Mouse (Mus musculus) right cerebral cortex, postnatal 36 days (tissue): Measurements from ENCODE around the gene Ntan1.
"Not testable (repeated sequence)": the region's sequence is repeated elsewhere in the genome, so short reads cannot be mapped to it uniquely, and the experiment has no call there.

Source experiments
- DNase-seq, 2 experiments: peaks; one replicate each; pipeline ENCODE4 v3.0.0; 2022; ENCODE audit warnings: low spot score in 2 of 2, mixed read lengths in 1 of 2

Gene Ntan1

DNA sequence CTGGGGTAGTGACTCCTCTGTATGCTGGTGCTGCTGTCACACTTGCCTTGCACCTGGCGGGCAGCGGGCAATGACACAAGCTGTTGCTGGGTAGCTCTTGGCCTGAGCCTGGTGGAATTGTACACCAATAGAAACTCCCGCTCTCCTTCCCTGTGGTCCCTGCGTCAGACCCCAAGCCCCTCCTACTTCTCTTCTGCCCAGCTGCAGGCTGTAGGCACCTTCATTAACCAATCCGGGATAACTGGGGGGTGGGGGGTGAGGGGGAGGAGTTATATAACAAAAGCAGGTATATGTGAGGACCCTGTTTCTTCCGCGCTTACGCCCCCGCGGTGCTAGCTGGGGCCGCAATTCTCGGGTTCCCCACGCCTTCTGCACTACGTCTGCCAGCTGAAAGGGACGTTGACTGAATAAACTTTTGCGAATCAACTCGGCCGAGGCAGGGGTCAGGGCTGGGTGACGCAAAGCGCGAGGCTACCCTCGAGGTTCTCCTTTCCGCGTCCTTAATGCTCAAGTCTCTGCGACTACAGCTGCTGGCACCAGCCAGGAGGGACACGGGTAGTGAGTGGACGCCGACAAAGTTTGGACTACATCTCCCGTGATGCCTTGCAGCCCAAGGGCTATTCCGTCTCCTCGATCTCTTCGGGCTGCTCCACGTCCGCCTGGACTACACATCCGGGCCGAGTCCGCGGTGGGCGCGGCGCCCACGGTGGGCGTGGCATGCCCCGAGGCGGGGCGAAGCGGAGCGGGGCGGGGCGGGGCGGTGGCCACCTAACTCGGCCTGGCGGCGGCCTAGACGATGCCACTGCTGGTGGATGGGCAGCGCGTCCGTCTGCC, at the start of gene Ntan1:
Gene Ntan1 (plus strand): TSS at position 286 of the 834 bp plus-strand sequence.
- peak; percentile 94 to 96 for DNase-seq

DNA sequence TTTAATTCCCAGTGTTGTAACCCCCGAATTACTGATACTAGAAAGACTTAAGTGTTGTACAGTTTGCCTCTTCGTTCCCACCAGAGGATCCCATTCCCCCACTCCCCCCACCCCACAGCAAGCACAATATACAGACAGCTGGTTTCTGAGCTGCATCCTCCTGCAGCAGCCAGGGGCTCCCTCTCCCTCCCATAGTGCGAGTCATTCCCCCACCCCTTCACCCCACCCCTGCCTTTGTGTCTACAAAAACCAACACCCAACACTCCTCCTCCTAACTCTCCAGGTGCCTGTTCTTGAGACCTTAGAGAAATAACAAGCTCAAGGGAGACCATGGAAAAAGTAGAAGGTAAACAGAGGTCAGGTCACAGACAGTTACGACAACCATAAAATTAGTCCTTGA, 47.0 kb upstream of the Ntan1 start:
- not testable (repeated sequence) for DNase-seq

DNA sequence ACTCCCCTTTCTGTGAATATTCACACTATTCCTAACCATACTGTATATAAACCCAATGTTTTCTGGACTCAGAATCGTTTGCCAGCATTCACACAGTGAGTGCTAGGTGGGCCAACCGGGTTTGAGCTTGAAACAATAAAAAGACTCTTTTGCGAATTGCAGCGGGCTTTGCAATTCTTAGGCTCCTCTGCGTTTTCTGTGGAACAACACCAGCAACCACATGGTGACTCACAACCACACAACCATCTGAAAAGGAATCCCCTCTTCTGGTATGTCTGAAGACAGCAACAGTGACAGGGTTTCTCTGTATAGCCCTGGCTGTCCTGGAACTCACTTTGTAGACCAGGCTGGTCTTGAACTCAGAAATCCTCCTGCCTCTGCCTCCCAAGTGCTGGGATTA, 46.6 kb upstream of the Ntan1 start:
- not testable (repeated sequence) for DNase-seq

DNA sequence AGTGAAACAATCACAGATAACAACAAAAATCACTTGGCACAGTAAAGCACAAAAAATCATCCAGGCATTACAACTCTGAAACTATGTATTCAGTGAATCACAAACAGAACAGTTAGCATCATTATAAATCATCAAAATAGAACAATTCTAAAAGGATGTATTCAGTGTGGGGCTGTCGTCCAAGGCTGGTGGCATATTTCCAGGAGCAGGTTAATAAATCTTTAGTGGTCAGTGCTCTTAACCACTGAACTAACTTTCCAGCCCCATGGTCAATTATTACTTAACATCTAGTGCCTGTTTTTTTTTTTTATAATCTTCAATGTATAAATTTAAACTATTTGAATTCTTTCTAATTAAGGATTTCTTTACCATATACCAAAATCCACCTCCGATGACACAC, 44.6 kb upstream of the Ntan1 start:
- not testable (repeated sequence) for DNase-seq

DNA sequence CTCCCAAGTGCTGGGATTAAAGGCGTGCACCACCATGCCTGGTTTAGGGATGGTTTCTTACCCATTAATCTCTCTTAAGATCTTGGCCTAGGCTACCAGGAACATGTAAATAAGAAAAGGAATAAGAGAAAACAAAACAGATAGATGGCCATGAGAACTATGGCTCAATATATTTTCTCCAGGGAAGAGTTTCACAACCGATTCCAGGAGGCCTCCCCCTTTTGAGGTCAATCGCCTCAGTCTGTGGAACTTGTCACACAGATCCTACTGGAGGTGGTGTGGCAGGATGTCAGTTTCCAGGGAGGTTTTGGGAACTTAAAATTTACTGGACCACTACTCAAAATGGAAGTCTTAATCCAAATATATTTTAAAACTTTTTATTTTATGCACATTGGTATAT, 44.0 kb upstream of the Ntan1 start:
- not testable (repeated sequence) for DNase-seq

DNA sequence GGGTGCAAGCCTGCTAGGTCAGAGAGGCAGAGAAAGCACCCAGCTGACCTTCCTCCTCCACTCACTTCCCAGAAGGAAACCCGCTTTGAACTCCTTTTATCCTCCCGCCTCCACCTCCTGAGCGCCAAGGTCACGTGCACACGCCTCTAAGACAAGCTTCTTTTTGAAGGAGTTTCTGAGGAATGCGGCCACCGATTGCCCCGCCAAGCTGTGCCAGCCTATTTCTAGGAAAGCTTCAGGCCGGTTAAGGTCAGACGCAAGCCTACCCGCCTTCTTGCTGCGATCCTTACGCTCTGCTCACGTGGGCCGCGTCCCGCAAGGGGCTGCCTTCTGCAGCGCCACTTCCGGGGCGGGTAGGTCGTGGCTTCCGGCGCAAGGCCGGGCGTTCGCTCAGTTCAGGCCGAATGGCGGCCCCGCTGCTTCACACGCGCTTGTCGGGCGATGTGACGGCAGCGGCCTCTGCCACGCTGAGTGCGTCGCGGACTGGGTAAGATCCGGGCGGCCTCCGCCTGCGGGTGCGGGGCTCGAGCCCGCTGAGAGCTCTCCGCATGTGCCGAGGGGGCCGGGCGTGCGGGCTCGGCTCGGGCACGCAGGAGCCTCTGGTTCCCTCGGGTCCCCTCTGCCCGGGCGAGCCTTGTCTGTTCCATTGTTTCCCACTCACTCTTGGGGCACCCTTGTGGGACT, 38.1 kb upstream of the Ntan1 start, which contains the start of gene Rrn3:
Gene Rrn3 (plus strand): TSS at position 356 of the 684 bp plus-strand sequence.
- peak; percentile 88 to 89 for DNase-seq

DNA sequence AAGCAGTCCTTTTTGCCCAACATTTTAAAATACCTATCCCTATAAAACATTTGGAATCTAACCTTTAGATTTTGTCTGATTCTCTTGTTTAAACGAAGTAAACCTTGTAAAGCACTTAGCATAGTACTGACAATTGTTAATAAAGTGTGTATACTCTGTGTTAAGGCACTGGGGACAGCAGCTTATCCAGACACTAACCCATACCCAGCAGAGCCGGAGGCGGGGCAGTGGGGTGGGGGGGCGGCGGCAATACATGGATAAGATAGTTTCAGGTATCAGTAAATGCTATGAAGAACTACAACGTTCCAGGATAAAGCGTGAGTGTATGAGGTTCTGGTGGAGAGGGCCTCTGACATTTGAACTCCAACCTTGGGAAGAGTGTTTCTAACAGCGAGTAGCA, 37.4 kb upstream of the Ntan1 start:
- DNase-seq, result no peak

DNA sequence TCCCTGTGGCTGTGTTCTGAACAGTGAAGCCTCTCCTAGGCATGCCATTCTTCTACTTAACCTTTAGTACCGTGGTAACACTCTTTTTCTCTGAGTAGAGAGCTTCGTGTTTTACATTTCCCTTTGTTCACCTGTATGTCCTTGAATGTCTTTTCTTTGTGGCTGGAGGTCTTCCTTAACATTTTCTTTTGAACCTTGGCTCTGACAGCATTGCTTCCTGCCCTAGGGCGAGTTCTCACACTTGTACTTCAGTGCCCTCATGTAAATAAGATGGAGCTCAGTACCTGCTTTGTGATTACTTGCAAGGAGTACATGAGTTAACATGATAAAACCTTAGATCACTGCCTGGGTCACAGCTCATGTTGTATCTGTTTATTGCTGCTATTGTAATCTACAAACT, 32.7 kb upstream of the Ntan1 start:
- DNase-seq, result no peak

DNA sequence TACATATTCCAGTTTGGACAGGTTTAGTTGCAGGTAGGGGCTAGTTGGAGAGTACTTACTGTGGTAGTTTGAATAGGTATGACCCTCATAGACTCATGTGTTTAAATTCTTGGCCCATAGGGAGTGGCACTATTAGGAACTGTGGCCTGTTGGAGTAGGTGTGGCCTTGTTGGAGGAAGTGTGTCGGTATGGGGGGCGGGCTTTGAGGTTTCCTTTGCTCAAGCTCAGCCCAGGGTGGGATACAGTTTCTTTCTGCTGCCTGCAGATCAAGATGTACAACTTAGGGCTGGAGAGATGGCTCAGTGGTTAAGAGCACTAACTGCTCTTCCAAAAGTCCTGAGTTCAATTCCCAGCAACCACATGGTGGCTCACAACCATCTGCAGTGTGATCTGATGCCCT, 25.2 kb upstream of the Ntan1 start:
- not testable (repeated sequence) for DNase-seq

DNA sequence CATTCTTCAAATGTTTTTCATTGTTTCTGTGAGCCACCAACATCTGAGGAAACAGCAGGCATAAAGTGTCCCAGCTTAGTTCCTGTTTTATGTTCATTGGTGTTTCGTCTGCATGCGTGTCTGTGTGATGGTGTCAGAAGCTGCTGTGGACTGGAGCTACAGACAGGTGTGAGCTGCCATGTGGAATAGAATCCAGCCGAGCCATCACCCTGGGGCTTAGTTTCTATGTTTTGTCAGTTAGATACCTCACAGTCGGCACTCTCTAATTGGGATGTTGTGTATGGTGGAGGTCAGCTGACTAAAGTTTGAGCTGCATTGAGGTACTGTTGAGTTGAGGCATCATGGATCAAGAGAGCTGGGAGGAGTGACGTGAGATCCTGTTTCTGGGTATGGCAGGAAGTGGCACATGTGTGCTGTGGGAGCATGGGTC, 21.9 kb upstream of the Ntan1 start:
- DNase-seq, result no peak

DNA sequence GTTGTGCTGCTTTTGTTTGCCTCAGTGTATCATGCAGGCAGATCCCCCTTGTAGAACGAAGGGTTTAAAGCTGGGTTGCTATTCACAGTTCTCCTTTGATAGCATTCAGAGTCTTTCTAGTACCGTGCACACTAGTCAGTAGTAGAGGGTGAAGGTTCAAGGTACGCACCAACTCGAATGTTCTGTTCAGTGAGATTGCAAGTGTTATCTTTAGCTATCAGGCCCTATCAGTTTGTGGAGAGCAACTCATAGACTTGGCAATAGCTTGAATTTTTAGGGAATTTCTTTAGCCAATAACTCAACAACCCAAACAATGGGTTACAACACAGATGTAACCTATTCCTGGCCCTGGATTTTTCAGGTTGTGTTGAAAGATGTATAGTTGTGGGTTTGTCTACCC, 17.4 kb upstream of the Ntan1 start:
- DNase-seq, result no peak

DNA sequence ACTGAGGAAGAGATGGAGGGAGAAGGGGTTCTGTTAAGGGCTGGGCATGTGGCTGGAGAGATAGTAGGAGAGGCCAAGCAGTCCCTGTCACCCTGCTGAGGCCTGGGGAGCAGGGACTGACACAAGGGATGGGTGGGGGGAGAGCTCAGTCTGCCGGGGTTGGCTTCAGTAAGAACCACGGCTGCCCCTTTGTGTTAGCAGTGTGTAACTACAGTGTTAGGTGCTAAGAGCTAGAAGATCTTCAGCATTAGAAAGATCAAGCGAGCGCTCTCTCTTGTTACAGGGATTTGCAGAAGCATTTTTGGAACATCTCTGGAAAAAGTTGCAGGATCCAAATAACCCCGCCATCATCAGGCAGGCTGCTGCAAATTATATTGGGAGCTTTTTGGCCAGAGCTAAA, 14.0 kb upstream of the Ntan1 start:
- no peak for DNase-seq

DNA sequence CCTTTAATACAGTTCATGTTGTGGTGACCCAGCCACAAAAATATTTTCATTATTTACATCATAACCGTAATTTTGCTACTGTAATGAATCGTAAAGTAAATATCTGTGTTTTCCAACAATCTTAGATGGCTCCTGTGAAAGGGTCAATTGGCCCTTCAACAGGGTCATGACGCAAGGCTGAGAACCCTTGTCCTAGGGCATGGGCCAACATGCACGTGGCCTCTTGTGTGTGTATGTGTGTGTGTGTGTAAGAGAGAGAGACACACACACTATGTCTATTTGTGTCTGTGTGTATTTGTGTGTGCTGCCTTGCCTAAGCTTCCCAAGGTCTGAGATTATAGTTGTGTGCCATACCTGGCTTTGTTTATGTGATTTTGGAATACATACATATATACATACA, 11.0 kb upstream of the Ntan1 start:
- no peak for DNase-seq

DNA sequence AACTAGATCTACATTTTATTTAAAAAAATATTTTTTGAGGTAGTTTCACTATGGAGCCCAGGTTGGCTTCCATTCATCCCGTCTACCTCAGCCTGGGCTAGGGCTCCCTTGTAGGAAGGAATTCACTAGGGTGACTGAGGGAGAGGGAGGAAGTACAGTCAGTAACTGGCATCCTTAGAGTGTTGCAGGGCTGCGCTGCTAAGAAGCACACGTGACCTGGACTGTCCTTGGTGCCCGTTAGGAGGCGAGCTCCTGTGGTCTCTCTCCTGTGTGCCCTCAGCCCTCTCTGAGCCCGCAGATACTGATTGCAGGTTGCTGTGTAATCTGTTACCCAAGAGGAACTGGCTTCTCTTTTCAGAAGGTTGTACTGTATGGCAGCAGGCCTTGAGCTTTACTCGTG, 10.2 kb upstream of the Ntan1 start:
- no peak for DNase-seq

DNA sequence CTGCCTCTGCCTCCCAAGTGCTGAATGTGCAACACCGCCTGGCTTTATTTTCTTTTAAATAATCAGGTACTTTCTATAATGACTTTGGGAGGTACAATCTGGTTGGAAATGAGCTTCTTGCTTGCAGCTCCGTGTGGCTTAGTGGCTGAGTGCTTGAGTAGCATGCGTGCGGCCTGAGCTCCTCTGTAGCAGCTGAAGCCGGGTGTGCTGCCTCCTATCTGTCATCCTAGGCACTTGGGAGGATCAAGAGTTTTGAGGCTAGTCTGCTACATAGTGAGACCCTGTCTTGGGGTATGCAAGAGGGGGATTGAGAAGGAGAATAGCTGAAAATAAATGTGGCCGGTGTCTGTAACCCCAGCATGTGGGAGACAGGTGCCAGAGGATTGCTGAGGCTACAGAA, 6.5 kb upstream of the Ntan1 start:
- DNase-seq, result no peak

DNA sequence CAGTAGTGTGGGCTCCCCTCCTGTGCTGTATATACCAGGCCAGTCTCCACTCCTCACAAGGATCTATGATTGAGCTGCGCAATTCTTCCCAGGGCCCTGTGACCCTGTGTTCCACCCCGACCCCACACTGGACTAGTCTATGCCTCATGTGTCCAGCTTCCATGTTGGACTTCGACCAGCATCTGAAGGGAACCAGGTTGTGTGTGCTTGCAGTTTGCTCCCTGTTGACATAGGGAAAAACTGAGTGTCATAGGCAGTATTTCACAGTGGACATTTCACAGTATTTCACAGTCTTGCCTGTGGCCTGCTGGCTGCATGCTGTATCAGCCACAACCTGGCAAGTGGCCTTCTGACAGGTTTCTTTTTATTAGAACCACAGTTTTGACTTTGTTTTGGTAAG, 5.4 kb upstream of the Ntan1 start:
- DNase-seq, result no peak

DNA sequence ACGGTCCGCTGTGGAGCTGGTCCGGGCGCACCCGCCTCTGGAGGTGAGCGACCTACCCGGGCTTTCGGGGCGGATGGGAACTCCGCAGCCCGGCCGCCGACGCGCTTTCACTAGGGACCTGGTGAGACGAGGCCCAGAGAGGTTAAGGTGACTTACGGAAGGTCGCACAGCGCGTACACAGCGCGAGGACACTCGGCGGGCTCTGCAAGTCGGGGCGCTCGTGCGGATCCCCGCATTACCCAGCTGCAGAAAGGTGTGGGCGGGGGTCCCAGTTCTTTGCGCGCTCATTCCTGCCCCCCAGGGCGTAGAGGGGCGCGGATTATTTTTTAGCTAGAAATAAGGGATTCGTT, 724 bp downstream of the Ntan1 start:
- peak in 1 of 2 experiments; percentile 39 for DNase-seq

DNA sequence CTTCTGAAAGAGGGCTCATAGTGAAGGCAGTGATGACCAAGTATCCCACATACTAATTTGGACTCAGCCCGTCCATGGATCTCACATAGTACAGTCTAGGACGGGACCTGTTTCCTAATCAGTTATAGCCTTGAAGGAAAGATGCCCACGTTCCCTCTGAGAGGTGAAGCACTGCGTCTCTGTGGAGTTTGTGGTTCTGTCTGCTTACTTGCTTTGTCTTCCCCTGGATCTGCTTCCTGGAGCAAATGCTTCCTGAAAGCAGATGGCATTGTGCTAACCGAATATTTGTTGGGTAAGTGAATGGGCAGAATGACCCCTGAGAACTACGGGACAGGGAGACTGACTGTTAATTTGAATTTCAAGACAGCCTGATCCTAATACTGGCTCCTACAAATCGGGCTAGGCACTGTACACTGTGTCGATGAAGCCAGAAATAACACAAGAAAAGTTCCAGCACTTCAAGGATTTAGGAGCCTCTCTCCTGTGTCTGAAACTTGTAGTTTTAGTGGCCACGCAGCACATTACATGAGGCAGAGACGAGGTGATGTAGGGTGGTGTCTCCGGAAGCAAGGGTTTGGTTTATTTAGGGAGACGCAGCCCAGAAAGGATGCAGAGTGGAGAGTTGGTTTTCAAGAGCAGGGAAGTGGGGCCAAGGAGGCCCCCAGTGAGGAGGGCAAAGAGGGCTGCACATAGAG, 1.3 kb downstream of the Ntan1 start:
- DNase-seq, result no peak

DNA sequence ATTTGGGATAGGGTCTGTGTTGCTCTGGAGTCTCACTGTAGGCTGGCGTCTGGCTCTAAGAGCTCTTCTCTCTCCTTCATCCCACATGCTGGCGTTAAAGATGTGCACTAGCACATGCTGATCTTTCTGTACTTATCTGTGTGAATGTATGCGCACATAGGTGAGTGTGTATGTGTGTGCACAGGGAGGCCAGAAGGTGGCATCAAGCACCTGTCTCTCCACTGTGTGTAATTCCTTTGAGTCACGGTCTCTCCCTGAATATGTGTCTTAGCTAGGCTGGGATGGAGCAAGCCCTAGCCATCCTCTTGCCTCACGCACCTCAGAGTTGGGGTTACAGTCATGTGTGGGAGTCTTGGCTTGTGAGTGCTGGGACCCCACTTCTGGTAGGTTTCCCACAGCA, 2.1 kb downstream of the Ntan1 start:
- no peak for DNase-seq

DNA sequence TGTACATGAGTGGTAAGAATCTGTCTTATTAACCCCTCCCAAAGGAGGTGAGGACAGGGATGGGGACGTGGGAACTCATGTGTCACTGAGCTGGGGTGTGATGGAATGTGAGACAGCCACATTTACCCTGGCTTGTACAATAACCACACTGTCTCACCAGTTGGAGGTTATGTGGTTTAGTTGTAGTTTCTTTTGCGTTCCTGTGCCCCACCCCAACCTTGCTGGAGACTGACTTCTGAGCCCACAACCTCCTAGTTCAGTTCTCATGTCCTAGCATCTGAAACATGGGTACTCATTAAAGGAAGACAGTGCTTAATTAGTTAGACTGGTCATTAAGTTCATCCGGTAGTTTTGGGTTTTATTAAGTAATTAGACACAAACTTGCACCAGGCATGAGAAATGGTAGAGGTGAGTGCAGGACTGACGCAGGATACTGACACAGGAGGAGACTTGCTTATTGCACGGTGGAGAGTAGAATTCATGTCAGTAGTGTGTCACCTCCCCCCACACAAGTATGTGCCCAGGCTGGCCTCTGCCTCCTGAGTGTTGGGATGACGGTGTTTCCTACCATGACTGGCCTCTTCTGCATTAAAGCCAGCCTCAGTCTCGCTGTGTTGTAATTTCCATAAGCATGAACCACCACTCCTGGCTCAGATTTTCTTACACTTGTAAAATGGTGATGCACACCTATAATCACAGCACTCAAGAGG, 7.3 kb downstream of the Ntan1 start:
- DNase-seq, result no peak

DNA sequence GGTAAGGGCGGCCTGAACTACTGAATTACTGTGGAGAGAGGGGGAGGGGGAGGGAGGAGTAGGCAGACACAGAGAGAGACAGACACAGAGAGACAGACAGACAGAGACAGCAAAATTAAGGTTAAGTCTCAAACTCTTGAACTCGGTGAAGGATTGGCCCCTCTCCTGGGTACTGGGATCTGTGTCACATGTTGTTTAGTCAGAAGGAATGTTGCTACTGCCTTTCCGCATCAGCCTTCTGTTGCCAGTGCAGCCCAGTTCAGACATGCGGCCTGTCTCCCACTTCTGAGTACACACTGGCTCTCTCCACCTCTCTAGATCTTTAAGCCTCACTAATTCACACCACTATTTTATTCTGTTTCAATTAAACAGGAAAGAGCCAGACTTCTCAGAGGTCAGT, 7.9 kb downstream of the Ntan1 start:
- DNase-seq, result no peak

DNA sequence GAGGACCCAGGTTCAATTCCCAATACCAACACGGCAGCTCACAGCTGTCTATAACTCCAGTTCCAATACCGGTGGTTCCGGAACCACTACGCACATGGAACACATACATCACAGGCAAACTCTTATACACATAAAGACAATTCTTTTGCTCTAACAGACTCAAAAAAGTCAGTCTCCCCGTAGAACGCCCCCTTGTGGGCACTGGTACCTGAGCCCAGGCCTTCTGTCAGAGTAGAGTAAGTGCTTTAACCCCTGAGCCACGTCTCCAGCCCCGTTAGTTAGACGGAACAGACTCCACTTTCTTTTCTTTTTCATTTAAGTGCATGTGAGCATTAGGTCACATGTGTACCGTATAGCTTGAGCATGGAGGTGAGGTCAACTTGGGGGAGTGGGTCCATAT, 11.8 kb downstream of the Ntan1 start:
- DNase-seq, result no peak
